Mouse (Mus musculus) left cerebral cortex, postnatal 4 days (tissue): ENCODE results near the gene Traf6. TPM values are rescaled to one million over a fixed set of nuclear protein-coding genes. Genes with fewer than 3 reads are reported as not detected.
A peak's percentile ranks its signal among the peaks of the same experiment; 100 is the strongest.

ENCODE experiments used
- DNase-seq: peaks from one replicate; pipeline ENCODE4 v3.0.0-alpha.2; 2022
- intact Hi-C: fragments of 180-260 bp; cut with DNase I; formaldehyde crosslinking; loops from one replicate; pipeline ENCODE4 v1.15.1; 2025
- total RNA-seq, 2 experiments: library from RNA; stranded (reverse); gene quantifications; 2 replicates each; pipeline ENCODE4 v1.2.3; 2021

Traf6 gene
- total RNA-seq: 10 to 100 TPM; 13.9 to 17.7 TPM

GRCm38 (mm10) chr2:101678236-101679021 is at the start of gene Traf6:
Gene Traf6 (plus strand): TSS chr2:101678429.
- intact Hi-C loops: no loop called here
- DNase-seq: peak; percentile 87

DNA sequence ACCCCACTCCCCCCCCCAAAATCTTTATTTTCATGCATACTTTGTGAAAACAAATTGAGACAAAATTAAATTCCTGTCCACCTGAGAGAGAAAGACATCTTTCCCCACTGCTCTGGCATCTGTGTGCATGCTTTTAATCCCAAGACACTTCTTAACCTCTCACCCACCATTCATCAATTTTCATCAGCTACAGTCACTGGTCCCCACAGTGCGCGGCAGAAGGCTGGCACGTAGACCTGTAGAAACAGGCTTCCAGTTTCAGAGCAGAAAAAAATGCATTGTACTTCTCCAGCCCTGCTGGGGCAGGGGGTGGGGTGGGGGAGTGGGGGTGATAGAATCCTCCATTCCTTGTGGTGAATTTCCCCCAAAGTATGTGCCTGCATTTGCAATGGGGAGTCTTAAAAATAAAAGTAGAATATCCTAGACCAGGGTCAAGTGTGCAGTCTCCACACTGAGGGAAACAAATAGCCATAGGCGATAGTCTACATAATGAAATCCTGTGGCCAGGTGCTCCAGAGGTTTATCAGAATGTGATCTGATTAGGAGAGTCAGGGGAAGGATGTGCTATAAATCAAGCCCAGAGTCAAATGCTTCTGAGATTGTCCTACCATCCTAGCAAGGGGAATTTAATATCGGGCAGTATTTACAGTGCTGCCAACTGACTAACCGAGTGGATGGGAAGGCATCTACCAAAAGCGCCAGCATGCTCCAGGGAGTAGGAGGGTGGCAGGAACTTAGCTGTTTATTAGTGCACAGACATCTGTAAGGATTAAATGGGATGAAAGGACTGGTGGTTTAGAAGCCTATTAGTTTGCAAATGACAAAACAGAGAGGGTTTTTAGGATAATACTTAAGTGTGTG is 39.0 kb upstream of the Traf6 start:
- intact Hi-C loops: no loop called here
- DNase-seq: no peak

GRCm38 (mm10) chr2:101639840-101640350 is 38.3 kb upstream of the Traf6 start:
- no peak for DNase-seq
- intact Hi-C loops: no loop called here

- no peak for DNase-seq
- intact Hi-C loops: no loop called here
Observed at GRCm38 (mm10) chr2:101645841-101646240, 32.4 kb upstream of the Traf6 start.

GRCm38 (mm10) chr2:101648361-101648760 is 29.9 kb upstream of the Traf6 start:
- intact Hi-C loops: no loop called here
- DNase-seq: no peak

GRCm38 (mm10) chr2:101649114-101649671 is 29.0 kb upstream of the Traf6 start, which contains the start of the genes Rag1 and B230118H07Rik:
Gene Rag1 (minus strand): TSS chr2:101649501.
Gene B230118H07Rik (minus strand): TSS chr2:101649532.
- intact Hi-C loops: no loop called here
- peak; percentile 20 for DNase-seq

- DNase-seq: no peak
- intact Hi-C loops: loop anchor here (10.0 kb wide), 4 partner anchors 56 to 476 kb away; no protein-coding TSS in a partner anchor
Observed at GRCm38 (mm10) chr2:101650446-101650845, 27.8 kb upstream of the Traf6 start.

GRCm38 (mm10) chr2:101652204-101652920 is 25.9 kb upstream of the Traf6 start:
- intact Hi-C loops: loop anchor here (10.0 kb wide), 4 partner anchors 58 to 478 kb away; no protein-coding TSS in a partner anchor
- DNase-seq: peak; percentile 29

GRCm38 (mm10) chr2:101652921-101653597 is 25.2 kb upstream of the Traf6 start:
- intact Hi-C loops: loop anchor here (10.0 kb wide), 4 partner anchors 58 to 478 kb away; no protein-coding TSS in a partner anchor
- DNase-seq: peak; percentile 89

- no peak for DNase-seq
- intact Hi-C loops: no loop called here
Observed at GRCm38 (mm10) chr2:101660536-101660935, 17.7 kb upstream of the Traf6 start.

DNA sequence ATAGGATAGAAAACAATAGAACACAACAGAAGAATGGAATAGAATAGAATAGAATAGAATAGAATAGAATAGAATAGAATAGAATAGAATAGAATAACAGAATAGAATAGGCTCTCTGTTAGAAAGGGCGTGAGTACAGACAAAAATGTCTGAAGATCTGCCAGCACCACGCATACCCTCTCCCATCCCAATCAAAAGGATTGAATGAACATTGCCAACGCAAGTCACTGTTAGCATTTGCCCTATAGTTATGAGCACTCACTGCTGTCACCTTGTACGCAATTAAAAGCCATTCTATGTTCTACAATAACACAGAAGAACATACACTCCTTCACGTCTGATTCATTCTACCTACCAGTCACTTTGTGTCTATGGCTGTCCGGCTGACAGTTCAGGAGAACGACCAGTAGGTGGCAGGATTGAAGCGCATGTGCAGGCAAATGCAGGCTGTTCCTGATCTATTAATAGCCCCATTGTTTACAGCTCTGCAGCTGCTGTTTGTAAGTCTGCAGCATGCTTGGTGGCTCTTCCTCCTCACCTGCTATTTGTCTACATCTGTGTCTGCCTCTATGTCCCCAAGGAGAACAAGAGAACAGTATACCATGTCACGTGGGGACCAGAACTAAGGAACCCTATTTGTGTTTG is 13.0 kb upstream of the Traf6 start:
- intact Hi-C loops: no loop called here
- peak; percentile 81 for DNase-seq

DNA sequence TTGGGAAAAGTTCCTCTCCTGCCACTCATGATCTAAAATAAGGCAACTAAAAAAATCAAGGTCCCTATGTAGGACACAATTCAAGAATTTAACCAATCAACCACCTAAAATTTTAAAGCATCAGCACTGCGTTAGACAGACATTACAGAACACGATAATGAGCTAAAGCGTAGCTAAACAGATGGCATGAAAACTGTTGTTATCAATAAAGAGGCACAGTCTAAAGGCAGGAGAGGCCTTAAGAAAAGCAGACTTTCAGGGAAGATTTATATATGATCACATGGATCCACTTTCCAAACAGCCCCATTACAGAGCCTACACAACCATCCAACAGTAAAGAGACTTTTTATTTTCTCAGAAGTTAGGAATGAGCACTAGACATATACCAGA is 12.5 kb upstream of the Traf6 start:
- no peak for DNase-seq
- intact Hi-C loops: no loop called here

GRCm38 (mm10) chr2:101668751-101669150 is 9.5 kb upstream of the Traf6 start:
- intact Hi-C loops: no loop called here

DNA sequence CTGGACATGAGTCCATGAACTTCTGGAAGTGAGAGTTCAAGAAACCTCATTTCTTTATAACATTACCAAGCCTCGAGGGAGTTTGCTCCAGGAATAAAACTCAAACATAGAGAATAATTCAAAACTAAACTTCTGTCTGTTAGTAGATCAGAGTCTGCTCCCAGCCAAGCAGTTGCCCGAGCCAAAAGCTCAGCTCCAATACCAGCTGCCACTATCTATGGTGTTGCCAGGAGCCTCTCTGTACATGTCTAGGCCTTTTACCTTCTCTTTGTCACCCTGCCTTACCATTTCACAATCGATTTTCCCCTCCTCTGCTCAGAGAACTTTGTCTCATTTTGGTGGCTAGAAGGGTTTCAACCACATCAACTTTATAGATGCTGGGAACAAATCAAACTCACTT is 4.7 kb upstream of the Traf6 start:
- intact Hi-C loops: no loop called here

More at GRCm38 (mm10) chr2:101668751-101669150, 9.5 kb upstream of the Traf6 start:
- DNase-seq: no peak

DNA sequence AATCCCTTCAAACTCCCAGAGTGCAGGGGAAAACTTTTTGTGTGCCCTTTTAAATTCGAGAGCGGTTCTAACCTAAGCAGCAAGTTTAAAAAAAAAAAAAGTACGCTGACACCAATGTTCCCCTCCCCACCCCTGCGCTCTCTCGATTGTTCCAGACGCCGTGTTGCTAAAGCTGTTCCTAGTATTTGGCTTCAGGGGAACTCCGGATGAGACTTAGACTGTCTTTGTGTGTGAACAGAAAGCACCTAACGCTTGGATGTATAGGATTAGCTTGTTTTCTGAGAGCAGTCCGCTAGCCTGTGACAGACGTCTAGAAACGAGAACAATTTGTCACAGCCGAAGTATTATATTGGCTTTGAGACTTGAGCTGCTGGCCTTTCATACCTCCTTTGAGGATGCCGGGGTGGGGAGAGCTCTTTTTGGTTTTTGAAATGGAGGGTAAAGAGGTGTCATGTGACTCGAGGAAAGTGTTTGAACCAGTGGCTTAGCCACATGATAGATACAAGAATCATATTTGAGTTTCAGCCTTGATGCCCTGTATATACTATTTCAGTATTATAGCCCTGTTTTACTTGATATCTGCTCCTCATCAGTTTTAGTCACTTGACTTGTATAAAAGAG is 1.0 kb downstream of the Traf6 start:
- intact Hi-C loops: no loop called here
- DNase-seq: no peak

More for the DNA sequence above, 4.7 kb upstream of the Traf6 start:
- peak; percentile 14 for DNase-seq

GRCm38 (mm10) chr2:101684421-101684820 is 6.2 kb downstream of the Traf6 start:
- DNase-seq: peak; percentile 79
- intact Hi-C loops: no loop called here

DNA sequence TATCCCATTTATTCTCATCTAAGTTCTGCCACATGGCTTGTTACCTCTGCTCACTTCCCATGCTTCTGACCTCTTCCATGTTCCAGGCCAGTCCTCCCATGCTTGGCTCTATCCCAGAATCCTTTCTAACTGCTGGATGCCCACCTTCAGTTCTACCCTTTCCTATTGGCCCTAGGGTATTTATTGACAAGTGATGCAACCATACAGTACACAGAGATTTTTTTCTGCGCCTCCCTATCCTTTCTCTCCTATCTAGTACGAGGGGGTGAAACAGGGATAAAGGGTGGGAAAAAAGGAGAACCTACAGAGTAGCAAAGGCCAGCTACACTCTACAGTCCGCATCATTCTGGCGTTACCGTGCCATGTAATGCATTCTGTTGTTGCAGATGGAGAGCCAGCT is 9.8 kb downstream of the Traf6 start:
- DNase-seq: no peak
- intact Hi-C loops: no loop called here

- DNase-seq: no peak
Observed at GRCm38 (mm10) chr2:101690252-101690827, 12.1 kb downstream of the Traf6 start.

More at GRCm38 (mm10) chr2:101690252-101690827, 12.1 kb downstream of the Traf6 start:
- intact Hi-C loops: loop anchor here (5.0 to 10.0 kb wide), 3 partner anchors 184 to 1394 kb away; partner anchors contain the start of gene Fjx1
